ENCODE assay signal across 9 mouse cellular contexts in the genomic region with DNA sequence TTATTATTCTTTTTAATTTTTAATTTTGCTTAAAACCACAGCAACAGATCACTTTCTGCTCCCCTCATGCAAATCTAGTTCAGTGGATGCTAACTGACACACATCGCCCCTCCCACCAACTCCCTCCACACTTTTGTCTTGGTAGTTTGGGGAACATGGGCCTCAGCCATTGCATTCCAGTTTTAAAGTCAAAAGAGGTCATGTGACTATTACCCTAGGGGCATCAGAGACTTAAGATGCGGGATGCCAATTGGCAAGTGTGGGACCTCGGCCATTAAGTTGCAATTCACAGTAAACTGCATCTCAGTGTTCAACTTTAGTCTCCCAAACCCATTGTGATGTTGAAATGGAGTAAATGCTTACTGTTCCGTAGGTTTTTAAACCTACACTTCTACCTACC. TPM values are rescaled to one million over a fixed set of nuclear protein-coding genes. Genes with fewer than 3 reads are reported as not detected.
DNase-seq lines count a peak whose midpoint lies in the region; ATAC-seq and TF ChIP-seq lines count a peak whose summit lies in the region.
"Had no signal": no experiment of that assay in that cellular context is flagged by ENCODE, and none has a peak within 500 bp of the region (broad histone marks: within the 10 kb centered on the region; RNA-seq: fewer than 3 reads in every experiment).

No protein-coding gene starts in this region.

- H3K4me1 ChIP-seq in embryonic facial prominence, embryonic 12.5 days: no peaks in the 10 kb centered on the region
- no peaks in the 10 kb centered on the region for H3K4me1 ChIP-seq in hindbrain, embryonic 15.5 days (replicated peaks)

- no peak for TF ChIP-seq POLR2A in myocyte (IDR thresholded peaks at IDR 0.05; ENCODE audit: insufficient read length, low read depth)

- WGBS in embryonic facial prominence, embryonic 12.5 days: 32% methylated on average over 4 of the region's 4 CpGs
- WGBS in hindbrain, embryonic 15.5 days: 24% methylated on average over 4 of the region's 4 CpGs

- H3K4me3 ChIP-seq in layer of hippocampus, adult 2 months: peak overlapping the region; percentile 67
- peak overlapping the region; percentile 48 for H3K4me3 ChIP-seq in embryonic facial prominence, embryonic 12.5 days
- peak overlapping the region; percentile 54 for H3K4me3 ChIP-seq in hindbrain, embryonic 15.5 days
- peak overlapping the region; percentile 80 for H3K4me3 ChIP-seq in myocyte

- peak overlapping the region; percentile 89; the same call in 1 of the 2 replicates for H3K27ac ChIP-seq in layer of hippocampus, adult 2 months
- H3K27ac ChIP-seq in embryonic facial prominence, embryonic 12.5 days: no peak overlapping the region
- H3K27ac ChIP-seq in hindbrain, embryonic 15.5 days (replicated peaks): no peak overlapping the region

- H3K9ac ChIP-seq in embryonic facial prominence, embryonic 12.5 days: no peak overlapping the region
- no peak overlapping the region for H3K9ac ChIP-seq in hindbrain, embryonic 15.5 days

- peaks cover 57% of the 10 kb centered on the region for H3K79me2 ChIP-seq in myocyte (ENCODE audit: control insufficient read depth, insufficient read depth)

- no peak for DNase-seq in layer of hippocampus, adult 2 months (ENCODE audit: low spot score in 2 of 2)
- no peak for DNase-seq in layer of hippocampus, adult 18-20 months (ENCODE audit: low spot score in 2 of 2)
- no peak for DNase-seq in frontal cortex, postnatal 25 days (ENCODE audit: low spot score in 2 of 2)
- DNase-seq in right cerebral cortex, postnatal 25 days: no peak

- ATAC-seq in embryonic facial prominence, embryonic 12.5 days (ENCODE audit: insufficient number of reproducible peaks, insufficient read depth, low FRiP score, low TSS enrichment): no peak
- no peak for ATAC-seq in hindbrain, embryonic 15.5 days (ENCODE audit: low FRiP score, low read depth)
- no peak for ATAC-seq in megakaryocyte, adult 5-6 weeks (ENCODE audit: poor library complexity, severe bottlenecking)
- ATAC-seq: activated CD4-positive, CD25-positive, alpha-beta regulatory T cell, adult 4 months had no signal

- H3K4me2 ChIP-seq in embryonic facial prominence, embryonic 12.5 days (replicated peaks): peak overlapping the region; percentile 48
- peak overlapping the region; percentile 65 for H3K4me2 ChIP-seq in hindbrain, embryonic 15.5 days
- H3K4me2 ChIP-seq in myocyte (ENCODE audit: low read depth): peak overlapping the region; percentile 69

- TF ChIP-seq CTCF in layer of hippocampus, adult 2 months (conservative IDR thresholded peaks at IDR 0.05): no peak

- peaks cover 3% of the 10 kb centered on the region; the same call in 1 of the 2 replicates for H3K27me3 ChIP-seq in embryonic facial prominence, embryonic 12.5 days
- H3K27me3 ChIP-seq in hindbrain, embryonic 15.5 days: no peaks in the 10 kb centered on the region
- H3K27me3 ChIP-seq in myocyte (ENCODE audit: control insufficient read depth, insufficient read depth, insufficient read length): no peaks in the 10 kb centered on the region

- no peak overlapping the region for H3ac ChIP-seq in myocyte (ENCODE audit: control insufficient read depth, insufficient read length)

- H3K36me3 ChIP-seq in embryonic facial prominence, embryonic 12.5 days: no peaks in the 10 kb centered on the region
- no peaks in the 10 kb centered on the region for H3K36me3 ChIP-seq in hindbrain, embryonic 15.5 days
- no peaks in the 10 kb centered on the region for H3K36me3 ChIP-seq in myocyte (ENCODE audit: control insufficient read depth, insufficient read depth)

- no peaks in the 10 kb centered on the region for H3K9me3 ChIP-seq in embryonic facial prominence, embryonic 12.5 days
- H3K9me3 ChIP-seq in hindbrain, embryonic 15.5 days: no peaks in the 10 kb centered on the region

TF ChIP-seq in myocyte, 11 proteins besides CTCF, POLR2A, EP300 and RAD21:
- TF ChIP-seq USF1 (IDR thresholded peaks at IDR 0.05; ENCODE audit: low read depth) (peak; percentile 60), CEBPB (IDR thresholded peaks at IDR 0.05; ENCODE audit: insufficient read depth, poor library complexity, severe bottlenecking) (no peak), POLR2AphosphoS2 (IDR thresholded peaks at IDR 0.05; ENCODE audit: insufficient read length, low read depth) (no peak), MYOD1 (IDR thresholded peaks at IDR 0.05; ENCODE audit: control insufficient read depth in 1 of 3, insufficient read length in 2 of 3, low read depth in 2 of 3) (no peak), MAX (IDR thresholded peaks at IDR 0.05; ENCODE audit: low read depth) (no peak)

RNA-seq across cellular contexts. Expression of gene Pls3, which starts 1.7 kb away (rescaled TPM):
- 100 to 1,000 TPM; 202 to 204 TPM for total RNA-seq in layer of hippocampus, adult 2 months (2021)
- total RNA-seq in layer of hippocampus, adult 18-20 months (2021): 100 to 1,000 TPM; 206 to 214 TPM
- polyA plus RNA-seq in embryonic facial prominence, embryonic 12.5 days (2016; fragmentation: Nextera tagmentation; extraction: Ambion mirVana): 103 and 113 TPM in 2 replicates
- 32.9 and 35.6 TPM in 2 replicates for polyA plus RNA-seq in hindbrain, embryonic 15.5 days (2015; fragmentation: Nextera tagmentation; extraction: Ambion mirVana)
- 51.6 TPM for polyA plus RNA-seq in myocyte (2012; fragmentation: generic; extraction: Trizol)
- 2.7 and 3.2 TPM in 2 replicates for total RNA-seq in megakaryocyte, adult 5-6 weeks (2015)
- total RNA-seq in megakaryocyte, adult 5-6 weeks (2017): 2.2 and 2.4 TPM in 2 replicates

Comparison
In these comparisons a context has a peak if more than half of its experiments do, and no peak if none do; other contexts are left out.
1. RNA of gene Pls3, which starts 1.7 kb away (total RNA-seq): 206 to 214 TPM in layer of hippocampus, adult 18-20 months and 202 to 204 TPM in layer of hippocampus, adult 2 months; 2.2 to 3.2 TPM in megakaryocyte, adult 5-6 weeks; every median in the first group is over 10 times any median in the second.
2. Peak in every context shown above with its lines, with median percentiles within 50 percentile points of each other: H3K4me3 ChIP-seq and H3K4me2 ChIP-seq.